Mouse (Mus musculus): Measurements from ENCODE around the gene Ccnjl. TPM values are rescaled to one million over a fixed set of nuclear protein-coding genes. Genes with fewer than 3 reads are reported as not detected.
A peak's percentile ranks its signal among the peaks of the same experiment; 100 is the strongest.

Gene Ccnjl
- total and polyA plus RNA-seq, 3 experiments: 2.0 to 3.0 (median 2.1) TPM

GRCm38 (mm10) chr11:43516344-43517021 lies 12.1 kb upstream of the Ccnjl start:
- TF ChIP-seq POLR2A (IDR thresholded peaks at IDR 0.05; ENCODE audit: insufficient read depth, low read depth, low read length): no peak
- TF ChIP-seq EP300 (IDR thresholded peaks at IDR 0.05; ENCODE audit: insufficient read depth, low read depth, low read length): no peak
- TF ChIP-seq CTCF (IDR thresholded peaks at IDR 0.05): peak; percentile 66
- peak; percentile 16 to 43 for DNase-seq
- intact Hi-C loops (cut with DNase I): no loop called here
- H3K9ac ChIP-seq (ENCODE audit: low read depth, low read length): no peak overlapping the region
- H3K27ac ChIP-seq: no peak overlapping the region
- no peaks in the 10 kb centered on the region for H3K79me2 ChIP-seq (replicated peaks; ENCODE audit: control insufficient read depth, insufficient read depth, low read length)
- no peaks in the 10 kb centered on the region for H3K4me1 ChIP-seq (ENCODE audit: control insufficient read depth, insufficient read depth, low read length)
- H3K36me3 ChIP-seq (ENCODE audit: control insufficient read depth, insufficient read depth, low read length): no peaks in the 10 kb centered on the region
- no peaks in the 10 kb centered on the region for H3K27me3 ChIP-seq (ENCODE audit: control insufficient read depth, insufficient read depth, low read length)
- H3K4me3 ChIP-seq: no peak overlapping the region
- 48% methylated on average over 8 of the region's 8 CpGs for WGBS

- intact Hi-C loops (cut with DNase I): no loop called here
- 92% methylated on average over 11 of the region's 11 CpGs for WGBS
- no peaks in the 10 kb centered on the region for H3K4me1 ChIP-seq (ENCODE audit: control insufficient read depth, insufficient read depth, low read length)
- TF ChIP-seq POLR2A (IDR thresholded peaks at IDR 0.05; ENCODE audit: insufficient read depth, low read depth, low read length) (no peak), CTCF (IDR thresholded peaks at IDR 0.05) (no peak), EP300 (IDR thresholded peaks at IDR 0.05; ENCODE audit: insufficient read depth, low read depth, low read length) (no peak)
- H3K9ac ChIP-seq (ENCODE audit: low read depth, low read length): no peak overlapping the region
- no peak overlapping the region for H3K27ac ChIP-seq
- no peaks in the 10 kb centered on the region for H3K36me3 ChIP-seq (ENCODE audit: control insufficient read depth, insufficient read depth, low read length)
- no peak for DNase-seq
- no peaks in the 10 kb centered on the region for H3K27me3 ChIP-seq (ENCODE audit: control insufficient read depth, insufficient read depth, low read length)
- no peak overlapping the region for H3K4me3 ChIP-seq
- H3K79me2 ChIP-seq (replicated peaks; ENCODE audit: control insufficient read depth, insufficient read depth, low read length): no peaks in the 10 kb centered on the region
Measured at GRCm38 (mm10) chr11:43517641-43518040, 10.9 kb upstream of the Ccnjl start.

- intact Hi-C loops (cut with DNase I): no loop called here
- no peaks in the 10 kb centered on the region for H3K27me3 ChIP-seq (ENCODE audit: control insufficient read depth, insufficient read depth, low read length)
- H3K27ac ChIP-seq: no peak overlapping the region
- no peaks in the 10 kb centered on the region for H3K36me3 ChIP-seq (ENCODE audit: control insufficient read depth, insufficient read depth, low read length)
- H3K9ac ChIP-seq (ENCODE audit: low read depth, low read length): no peak overlapping the region
- H3K4me1 ChIP-seq (ENCODE audit: control insufficient read depth, insufficient read depth, low read length): no peaks in the 10 kb centered on the region
- no peak for DNase-seq
- TF ChIP-seq EP300 (IDR thresholded peaks at IDR 0.05; ENCODE audit: insufficient read depth, low read depth, low read length) (no peak), POLR2A (IDR thresholded peaks at IDR 0.05; ENCODE audit: insufficient read depth, low read depth, low read length) (no peak), CTCF (IDR thresholded peaks at IDR 0.05) (peak; percentile 21)
- H3K79me2 ChIP-seq (replicated peaks; ENCODE audit: control insufficient read depth, insufficient read depth, low read length): no peaks in the 10 kb centered on the region
- no peak overlapping the region for H3K4me3 ChIP-seq
Measured at GRCm38 (mm10) chr11:43518086-43518485, 10.5 kb upstream of the Ccnjl start.

- no peaks in the 10 kb centered on the region for H3K27me3 ChIP-seq (ENCODE audit: control insufficient read depth, insufficient read depth, low read length)
- H3K79me2 ChIP-seq (replicated peaks; ENCODE audit: control insufficient read depth, insufficient read depth, low read length): no peaks in the 10 kb centered on the region
- no peak overlapping the region for H3K4me3 ChIP-seq
- no peaks in the 10 kb centered on the region for H3K4me1 ChIP-seq (ENCODE audit: control insufficient read depth, insufficient read depth, low read length)
- H3K9ac ChIP-seq (ENCODE audit: low read depth, low read length): no peak overlapping the region
- H3K36me3 ChIP-seq (ENCODE audit: control insufficient read depth, insufficient read depth, low read length): no peaks in the 10 kb centered on the region
- TF ChIP-seq POLR2A (IDR thresholded peaks at IDR 0.05; ENCODE audit: insufficient read depth, low read depth, low read length) (no peak), EP300 (IDR thresholded peaks at IDR 0.05; ENCODE audit: insufficient read depth, low read depth, low read length) (no peak), CTCF (IDR thresholded peaks at IDR 0.05) (no peak)
- DNase-seq: no peak
- H3K27ac ChIP-seq: no peak overlapping the region
- intact Hi-C loops (cut with DNase I): no loop called here
Measured at GRCm38 (mm10) chr11:43518821-43519220, 9.8 kb upstream of the Ccnjl start.

GRCm38 (mm10) chr11:43520521-43520920 lies 8.1 kb upstream of the Ccnjl start:
- Histone ChIP-seq H3K4me3 (no peak overlapping the region), H3K9ac (ENCODE audit: low read depth, low read length) (no peak overlapping the region), H3K27me3 (ENCODE audit: control insufficient read depth, insufficient read depth, low read length) (no peaks in the 10 kb centered on the region), H3K4me1 (ENCODE audit: control insufficient read depth, insufficient read depth, low read length) (no peaks in the 10 kb centered on the region), H3K27ac (no peak overlapping the region), H3K36me3 (ENCODE audit: control insufficient read depth, insufficient read depth, low read length) (no peaks in the 10 kb centered on the region), H3K79me2 (replicated peaks; ENCODE audit: control insufficient read depth, insufficient read depth, low read length) (no peaks in the 10 kb centered on the region)
- no peak for TF ChIP-seq POLR2A (IDR thresholded peaks at IDR 0.05; ENCODE audit: insufficient read depth, low read depth, low read length)
- no peak for TF ChIP-seq CTCF (IDR thresholded peaks at IDR 0.05)
- no peak for TF ChIP-seq EP300 (IDR thresholded peaks at IDR 0.05; ENCODE audit: insufficient read depth, low read depth, low read length)
- intact Hi-C loops (cut with DNase I): no loop called here
- WGBS: 83% methylated on average over 3 of the region's 3 CpGs
- DNase-seq: no peak

GRCm38 (mm10) chr11:43528078-43528682 lies 404 bp upstream of the Ccnjl start:
- TF ChIP-seq EP300 (IDR thresholded peaks at IDR 0.05; ENCODE audit: insufficient read depth, low read depth, low read length): no peak
- TF ChIP-seq CTCF (IDR thresholded peaks at IDR 0.05): peak; percentile 28
- Histone ChIP-seq H3K4me1 (ENCODE audit: control insufficient read depth, insufficient read depth, low read length) (no peaks in the 10 kb centered on the region; the same call in none of the 2 replicates), H3K4me3 (peak overlapping the region; percentile 85), H3K36me3 (ENCODE audit: control insufficient read depth, insufficient read depth, low read length) (peaks cover 2% of the 10 kb centered on the region; the same call in 1 of the 2 replicates), H3K27ac (peak overlapping the region; percentile 73), H3K79me2 (replicated peaks; ENCODE audit: control insufficient read depth, insufficient read depth, low read length) (no peaks in the 10 kb centered on the region), H3K9ac (ENCODE audit: low read depth, low read length) (peak overlapping the region; percentile 86), H3K27me3 (ENCODE audit: control insufficient read depth, insufficient read depth, low read length) (no peaks in the 10 kb centered on the region)
- no peak for DNase-seq
- intact Hi-C loops (cut with DNase I): loop anchor here (2.0 kb wide), 2 partner anchors 41 to 59 kb away; partner anchors contain the start of gene 4933415A04Rik
- WGBS: 2% methylated on average over 25 of the region's 25 CpGs
